8 mouse cellular contexts compared by ENCODE assay signal in genomic region chr10:86779816-86780500, GRCm38 (mm10). TPM values are rescaled to one million over a fixed set of nuclear protein-coding genes. Genes with fewer than 3 reads are reported as not detected.
DNase-seq lines count a peak whose midpoint lies in the region; ATAC-seq and TF ChIP-seq lines count a peak whose summit lies in the region.

No protein-coding gene starts in this region.

- H3K4me1 ChIP-seq in kidney, adult 2 months (ENCODE audit: control insufficient read depth, insufficient read depth, low read length), result peaks cover 18% of the 10 kb centered on the region
- peaks cover 42% of the 10 kb centered on the region for H3K4me1 ChIP-seq in hindbrain, embryonic 10.5 days (replicated peaks)
- peaks cover 24% of the 10 kb centered on the region for H3K4me1 ChIP-seq in midbrain, embryonic 12.5 days

- H3K27ac ChIP-seq in kidney, adult 2 months (ENCODE audit: insufficient read depth, low read depth, low read length), result no peak overlapping the region
- H3K27ac ChIP-seq in hindbrain, embryonic 10.5 days, result peak overlapping the region; percentile 90; the same call in 1 of the 2 replicates
- no peak overlapping the region for H3K27ac ChIP-seq in midbrain, embryonic 12.5 days (replicated peaks)

- WGBS in kidney, adult 2 months, result 40% methylated on average over 12 of the region's 12 CpGs
- WGBS in hindbrain, embryonic 10.5 days, result 17% methylated on average over 12 of the region's 12 CpGs
- WGBS in midbrain, embryonic 12.5 days, result 19% methylated on average over 12 of the region's 12 CpGs

- no peak for DNase-seq in kidney, adult 2 months
- no peak for DNase-seq in kidney, adult 8-10 months
- DNase-seq in adipocyte (ENCODE audit: low spot score), result peak; percentile 16
- DNase-seq in hindbrain, embryonic 10.5 days (ENCODE audit: low spot score), result peak; percentile 20
- DNase-seq in embryo, embryonic 11 days, result no peak
- no peak for DNase-seq in urinary bladder, adult 18-20 months (ENCODE audit: low spot score in 2 of 2)

- peak overlapping the region; percentile 95 for H3K4me2 ChIP-seq in midbrain, embryonic 12.5 days (replicated peaks)

- TF ChIP-seq CTCF in kidney, adult 2 months (conservative IDR thresholded peaks at IDR 0.05; ENCODE audit: insufficient read depth, insufficient read length, low read depth, low read length), result no peak

- H3K9ac ChIP-seq in midbrain, embryonic 12.5 days (replicated peaks), result peak overlapping the region; percentile 70; the same call in 1 of the 2 replicates

- peak overlapping the region; percentile 70 for H3K4me3 ChIP-seq in kidney, adult 2 months (ENCODE audit: insufficient read depth, low read depth, low read length)
- peak overlapping the region; percentile 76 for H3K4me3 ChIP-seq in hindbrain, embryonic 10.5 days
- H3K4me3 ChIP-seq in midbrain, embryonic 12.5 days, result peak overlapping the region; percentile 61

- ATAC-seq in midbrain, embryonic 12.5 days (ENCODE audit: low FRiP score, low read depth), result no peak
- no peak for ATAC-seq in megakaryocyte-erythroid progenitor cell, adult 5-6 weeks (replicated peaks; ENCODE audit: low FRiP score, low TSS enrichment, poor library complexity, severe bottlenecking)

- H3K9me3 ChIP-seq in hindbrain, embryonic 10.5 days, result no peaks in the 10 kb centered on the region
- H3K9me3 ChIP-seq in midbrain, embryonic 12.5 days, result no peaks in the 10 kb centered on the region

- no peaks in the 10 kb centered on the region for H3K27me3 ChIP-seq in kidney, adult 2 months (replicated peaks; ENCODE audit: control insufficient read depth, insufficient read depth, low read length)
- peaks cover 29% of the 10 kb centered on the region for H3K27me3 ChIP-seq in hindbrain, embryonic 10.5 days (ENCODE audit: insufficient read depth, poor library complexity, severe bottlenecking)
- H3K27me3 ChIP-seq in midbrain, embryonic 12.5 days, result peaks cover 29% of the 10 kb centered on the region

- H3K36me3 ChIP-seq in kidney, adult 2 months (ENCODE audit: control insufficient read depth, insufficient read depth, low read length), result no peaks in the 10 kb centered on the region
- H3K36me3 ChIP-seq in hindbrain, embryonic 10.5 days, result no peaks in the 10 kb centered on the region
- H3K36me3 ChIP-seq in midbrain, embryonic 12.5 days, result no peaks in the 10 kb centered on the region

- no peak for TF ChIP-seq POLR2A in kidney, adult 2 months (IDR thresholded peaks at IDR 0.05; ENCODE audit: low read depth, low read length)

RNA-seq across cellular contexts. Expression of gene Nt5dc3, which starts 1.2 kb away (rescaled TPM):
- 5.9 and 6.9 TPM in 2 replicates for polyA plus RNA-seq in kidney, adult 2 months (2012; rRNA removed)
- polyA plus RNA-seq in hindbrain, embryonic 10.5 days (2016; fragmentation: Nextera tagmentation; extraction: Ambion mirVana), result 0.77 and 1.4 TPM in 2 replicates
- 2.1 and 2.5 TPM in 2 replicates for polyA plus RNA-seq in midbrain, embryonic 12.5 days (2016; fragmentation: Nextera tagmentation; extraction: Ambion mirVana)
- total RNA-seq in megakaryocyte-erythroid progenitor cell, adult 5-6 weeks (2014; fragmentation: Nextera tagmentation), result 8.9 and 12.4 TPM in 2 replicates
- 2.9 and 6.8 TPM in 2 replicates for total RNA-seq in megakaryocyte-erythroid progenitor cell, adult 5-6 weeks (2017)

RNA-seq across cellular contexts. Expression of gene Gm49358, which starts 16.2 kb away (rescaled TPM):
- not detected in 2 replicates for polyA plus RNA-seq in kidney, adult 2 months (2012; rRNA removed)
- not detected in 2 replicates for polyA plus RNA-seq in hindbrain, embryonic 10.5 days (2016; fragmentation: Nextera tagmentation; extraction: Ambion mirVana)
- polyA plus RNA-seq in midbrain, embryonic 12.5 days (2016; fragmentation: Nextera tagmentation; extraction: Ambion mirVana), result not detected in 2 replicates
- not detected in 2 replicates for total RNA-seq in megakaryocyte-erythroid progenitor cell, adult 5-6 weeks (2014; fragmentation: Nextera tagmentation)
- total RNA-seq in megakaryocyte-erythroid progenitor cell, adult 5-6 weeks (2017), result 1.6 TPM in 1 of 2 replicates, not detected in the other

Comparison
In these comparisons a context has a peak if more than half of its experiments do, and no peak if none do; other contexts are left out.
1. DNase-seq: peak in adipocyte (single experiment) and hindbrain, embryonic 10.5 days (single experiment); none in kidney, adult 2 months (single experiment), kidney, adult 8-10 months (0 of 2), embryo, embryonic 11 days (single experiment) and urinary bladder, adult 18-20 months (0 of 2).
2. Peak in every context shown above with its lines, with median percentiles within 50 percentile points of each other: H3K4me3 ChIP-seq.